Mouse (Mus musculus): ENCODE measurements at regions not wholly inside any gene's neighbourhood (a gene's known extent, or its start where the extent isn't known, plus 50 kb on each side); places are given as distances from the start of the nearest gene placed in this dataset.
A peak's percentile ranks its signal among the peaks of the same experiment; 100 is the strongest.

DNA sequence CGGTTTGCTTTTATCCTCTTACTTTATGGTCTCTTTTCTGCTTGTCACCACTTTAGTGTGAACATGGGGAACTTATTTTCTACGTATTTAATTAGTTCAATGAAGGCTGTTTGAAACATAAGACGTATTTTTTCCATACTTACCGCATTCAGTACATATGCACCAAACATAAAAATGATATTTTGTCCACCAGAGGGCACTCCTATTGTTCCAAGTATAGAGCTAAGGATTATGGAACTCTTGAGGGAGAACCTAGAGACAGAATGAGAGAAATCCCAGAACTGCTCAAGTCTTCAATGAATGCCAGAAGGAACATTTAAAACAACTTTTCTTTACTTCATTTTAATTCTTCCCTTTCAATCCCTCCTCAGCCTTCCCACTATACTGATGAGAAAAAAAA is 403.4 kb upstream of the Kif18a start:
- TF ChIP-seq CTCF (IDR thresholded peaks at IDR 0.05) (peak; percentile 51), EP300 (IDR thresholded peaks at IDR 0.05) (no peak)

All from lung, postnatal 0 days (tissue).